ENCODE assay signal across 8 mouse cellular contexts in the genomic region with DNA sequence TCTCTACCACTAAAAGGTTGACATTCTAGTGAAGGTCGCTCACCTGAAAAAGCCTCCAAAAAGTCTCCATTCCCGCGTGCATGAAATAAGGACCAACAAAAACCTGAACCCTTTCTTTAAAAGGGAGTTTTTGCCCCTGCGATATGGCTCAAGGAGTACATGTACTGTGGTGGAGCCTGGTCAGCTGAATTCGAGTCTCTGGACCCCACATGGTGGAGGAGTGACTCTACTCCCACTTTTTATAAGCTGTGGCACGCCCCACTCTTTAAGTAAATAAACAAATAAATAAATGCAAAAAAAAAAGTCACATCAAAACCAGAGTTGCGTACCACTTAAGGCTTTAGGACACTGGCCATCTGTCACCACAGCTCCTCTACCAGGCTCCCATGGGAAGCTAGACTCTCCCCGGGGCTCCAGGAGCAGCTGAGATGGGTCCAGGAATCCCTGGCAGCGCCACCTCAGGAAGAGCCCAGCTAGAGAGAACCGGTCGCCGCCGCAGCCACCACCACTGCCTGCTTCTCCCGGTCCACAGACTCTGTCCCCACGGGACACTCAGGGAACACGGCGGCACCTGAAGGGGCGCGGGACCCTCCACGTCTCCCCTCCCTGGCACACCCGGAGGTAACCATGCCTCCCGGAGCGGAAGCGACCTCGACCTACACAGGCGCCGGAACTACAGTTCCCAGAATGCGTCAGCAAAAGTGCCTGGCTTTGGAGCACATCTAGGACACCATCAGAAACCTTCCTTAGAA. TPM values are rescaled to one million over a fixed set of nuclear protein-coding genes. Genes with fewer than 3 reads are reported as not detected.
DNase-seq lines count a peak whose midpoint lies in the region; ATAC-seq lines count a peak whose summit lies in the region.

A gene (minus strand): TSS at position 521 of the 752 bp plus-strand sequence.

- H3K36me3 ChIP-seq in hindbrain, embryonic 15.5 days, result 0 out of 2 replicates have a peak, but pooled peaks cover 3% of the 10 kb centered on the region

- H3K27me3 ChIP-seq in hindbrain, embryonic 15.5 days, result 0 out of 2 replicates have a peak, but pooled peaks cover 3% of the 10 kb centered on the region

- peaks cover 7% of the 10 kb centered on the region for H3K4me1 ChIP-seq in hindbrain, embryonic 15.5 days (replicated peaks)

- no peaks in the 10 kb centered on the region for H3K9me3 ChIP-seq in hindbrain, embryonic 15.5 days

- H3K4me3 ChIP-seq in hindbrain, embryonic 15.5 days, result peak within 1 kb of the TSS; percentile 75

- H3K27ac ChIP-seq in hindbrain, embryonic 15.5 days (replicated peaks), result peak within 1 kb of the TSS; percentile 51

- WGBS in hindbrain, embryonic 15.5 days, result 6% methylated on average over 28 of the region's 28 CpGs

- DNase-seq in WW6 (ENCODE audit: low read depth, low spot score), result peak; percentile 38
- DNase-seq in cerebellum, postnatal 14 days, result peak; percentile 55 to 74
- peak; percentile 68 to 82 for DNase-seq in frontal cortex, postnatal 36 days (ENCODE audit: low spot score in 2 of 2)
- peak; percentile 58 to 59 for DNase-seq in layer of hippocampus, postnatal 25 days (ENCODE audit: extremely low spot score in 1 of 2, low spot score in 1 of 2)
- DNase-seq in lung, postnatal 10 days, result peak; percentile 64
- DNase-seq in ovary, postnatal 36 days (ENCODE audit: low spot score), result peak; percentile 61
- DNase-seq in thymus, postnatal 36 days, result peak; percentile 57 to 62

- peak within 1 kb of the TSS; percentile 68 for H3K4me2 ChIP-seq in hindbrain, embryonic 15.5 days

- peak; percentile 90 for ATAC-seq in hindbrain, embryonic 15.5 days (ENCODE audit: low FRiP score, low read depth)

- H3K9ac ChIP-seq in hindbrain, embryonic 15.5 days, result peak within 1 kb of the TSS; percentile 70

RNA-seq across cellular contexts. Expression of the gene that starts here (rescaled TPM):
- 4.4 and 4.5 TPM in 2 replicates for polyA plus RNA-seq in hindbrain, embryonic 15.5 days (2015; fragmentation: Nextera tagmentation; extraction: Ambion mirVana)
- 1 to 10 TPM; 8.5 to 9.0 TPM for total RNA-seq in layer of hippocampus, postnatal 25 days (2021)

Comparison
In these comparisons a context has a peak if more than half of its experiments do, and no peak if none do; other contexts are left out.
1. Peak in every context shown above with its lines: DNase-seq, ATAC-seq, H3K4me3 ChIP-seq and H3K27ac ChIP-seq.